Mouse (Mus musculus) frontal cortex, postnatal 25 days (tissue): Measurements from ENCODE around the gene Rsf1.
A peak's percentile ranks its signal among the peaks of the same experiment; 100 is the strongest.

ENCODE experiments used
- DNase-seq, 2 experiments: peaks; one replicate each; pipeline ENCODE4 v3.0.0; 2022; ENCODE audit warnings: low spot score in 2 of 2

Rsf1 gene

DNA sequence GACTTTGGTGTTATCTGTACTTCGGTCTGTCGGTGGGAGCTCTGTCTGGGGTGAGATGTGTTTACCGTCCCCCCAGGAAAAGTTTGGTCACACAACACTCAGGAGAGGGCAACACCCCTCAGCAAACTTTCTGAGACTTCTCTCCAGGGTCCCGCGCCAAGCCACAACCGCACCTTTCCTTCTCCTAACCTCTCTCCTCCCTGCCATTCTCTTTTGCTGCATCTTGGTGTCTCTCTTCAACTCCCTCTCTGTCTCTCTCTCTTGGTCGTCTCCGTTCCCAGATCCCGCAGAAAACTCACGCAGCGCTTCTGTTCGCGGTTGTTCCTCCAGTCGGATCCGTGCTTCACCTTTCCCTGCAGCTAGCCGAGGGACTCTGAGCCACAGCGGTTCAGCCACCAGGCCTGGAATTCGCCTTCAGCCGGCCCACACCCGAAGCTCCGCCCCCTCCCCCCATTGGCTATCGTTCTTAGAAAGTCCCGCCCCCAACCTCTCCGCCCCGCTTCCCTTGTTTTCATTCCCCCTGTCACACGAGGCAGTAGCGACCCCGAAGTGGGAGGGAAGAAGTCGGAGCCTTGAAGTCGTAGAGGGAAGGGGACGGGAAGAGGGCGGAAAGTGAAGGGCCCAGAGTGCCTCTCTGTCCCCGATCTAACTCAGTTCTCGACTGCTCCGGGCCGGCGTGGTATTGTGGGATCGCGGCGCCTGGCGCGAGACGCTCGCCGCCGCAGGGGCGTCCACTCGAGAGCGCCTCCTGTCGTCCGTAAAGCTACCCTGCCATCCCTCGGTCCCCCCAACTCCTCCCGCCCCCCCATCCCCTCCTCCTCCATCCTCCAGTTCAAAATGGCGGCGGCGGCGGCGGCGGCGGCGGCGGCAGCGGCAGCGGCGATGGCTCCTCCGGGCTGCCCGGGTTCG, at the start of gene Rsf1, which contains the start of gene Aamdc:
Rsf1 (plus strand) TSS at position 823 of the 909 bp plus-strand sequence.
Aamdc (minus strand) TSS at position 431 of the 909 bp plus-strand sequence.
- DNase-seq = peak; percentile 85 to 86

DNA sequence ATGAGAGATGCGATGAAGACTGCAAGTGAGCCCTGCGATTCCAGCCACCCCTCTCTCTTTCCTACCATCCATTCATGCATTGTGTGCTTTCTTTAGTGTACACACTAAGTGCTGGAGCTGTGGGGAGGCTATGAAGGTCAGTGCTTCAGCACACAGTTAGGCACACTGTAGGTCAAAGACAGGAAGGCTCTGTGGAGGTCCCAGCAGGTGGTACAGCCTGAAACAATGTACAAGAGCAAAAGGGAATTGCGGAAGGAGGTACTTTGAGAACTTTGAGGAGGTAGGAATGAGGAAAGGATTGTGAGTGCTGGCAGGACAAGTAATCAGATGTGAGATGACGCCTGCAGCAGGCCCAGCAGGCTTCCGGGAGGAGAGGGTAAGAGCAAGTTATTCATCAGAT, 44.2 kb upstream of the Rsf1 start:
- no peak for DNase-seq

- DNase-seq = no peak
Observed at GRCm38 (mm10) chr7:97536571-97536970, 43.1 kb upstream of the Rsf1 start.

GRCm38 (mm10) chr7:97546462-97546861, 33.2 kb upstream of the Rsf1 start:
- DNase-seq = no peak

DNA sequence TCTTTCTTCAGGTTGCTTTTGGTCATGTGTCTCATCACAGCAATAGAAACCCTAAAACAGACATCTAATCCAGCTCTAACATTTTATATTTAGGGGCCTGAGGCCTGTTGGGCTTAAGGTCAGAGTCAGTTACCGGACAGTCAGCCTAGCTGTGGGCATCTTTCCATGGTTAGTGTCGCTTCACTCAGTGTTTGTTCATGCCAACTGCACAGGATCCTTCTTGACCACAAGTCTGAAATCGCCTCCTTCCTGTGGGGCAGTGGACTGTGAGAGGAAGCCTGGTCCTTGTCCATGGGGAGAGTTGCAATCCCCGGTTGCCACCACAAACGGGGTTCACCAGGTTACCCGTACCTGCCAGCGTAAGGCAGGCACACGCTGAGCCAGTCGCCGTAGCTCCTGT, 30.4 kb upstream of the Rsf1 start:
- DNase-seq = no peak

- no peak for DNase-seq
Observed at GRCm38 (mm10) chr7:97550673-97551072, 29.0 kb upstream of the Rsf1 start.

- no peak for DNase-seq
Observed at GRCm38 (mm10) chr7:97563576-97563975, 16.1 kb upstream of the Rsf1 start.

- no peak for DNase-seq
Observed at GRCm38 (mm10) chr7:97569372-97569771, 10.3 kb upstream of the Rsf1 start.

GRCm38 (mm10) chr7:97570389-97570788, 9.3 kb upstream of the Rsf1 start:
- DNase-seq = no peak

GRCm38 (mm10) chr7:97578361-97579066, 1.2 kb upstream of the Rsf1 start:
- peak; percentile 11 to 16 for DNase-seq

GRCm38 (mm10) chr7:97579976-97580842, 520 bp downstream of the Rsf1 start:
- peak; percentile 28 to 30 for DNase-seq

DNA sequence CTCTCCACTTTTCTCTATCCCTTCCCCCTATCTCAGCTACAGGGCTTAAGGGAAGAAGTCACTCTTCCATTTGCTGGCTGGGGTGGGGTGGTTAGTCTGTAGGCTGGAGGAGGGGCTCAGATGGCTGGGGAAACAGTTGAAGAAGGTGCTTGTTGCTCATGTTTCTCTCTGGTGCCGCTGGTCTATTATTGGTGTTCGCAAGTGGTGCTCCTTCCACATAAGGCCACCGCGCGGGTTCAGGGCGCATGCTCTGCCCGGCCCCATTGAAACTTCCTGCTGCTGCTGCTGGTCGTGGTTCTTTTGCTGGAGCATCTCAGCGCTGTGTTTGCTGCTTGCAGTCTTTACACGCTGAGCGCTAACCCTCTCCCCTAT, 1.1 kb downstream of the Rsf1 start:
- peak; percentile 58 to 69 for DNase-seq

DNA sequence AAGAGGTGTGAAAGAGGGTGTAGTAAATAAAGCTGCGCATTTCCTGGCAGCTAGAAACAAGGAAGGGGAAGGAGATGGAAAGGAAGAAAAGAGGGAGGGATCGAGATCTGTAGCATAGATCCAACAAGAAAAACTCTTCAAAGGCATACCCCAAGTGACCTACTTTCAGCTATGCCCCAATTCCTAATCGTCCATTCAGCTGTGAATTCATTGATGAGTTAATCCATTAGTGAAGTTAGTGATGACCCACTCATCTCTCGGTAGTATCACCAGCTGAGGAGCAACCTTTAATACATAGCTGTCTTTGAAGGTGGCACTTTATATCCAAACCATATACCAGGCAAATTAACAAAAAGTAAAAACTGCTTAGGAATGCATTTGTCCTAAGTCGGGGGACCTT, 8.8 kb downstream of the Rsf1 start:
- DNase-seq = no peak

DNA sequence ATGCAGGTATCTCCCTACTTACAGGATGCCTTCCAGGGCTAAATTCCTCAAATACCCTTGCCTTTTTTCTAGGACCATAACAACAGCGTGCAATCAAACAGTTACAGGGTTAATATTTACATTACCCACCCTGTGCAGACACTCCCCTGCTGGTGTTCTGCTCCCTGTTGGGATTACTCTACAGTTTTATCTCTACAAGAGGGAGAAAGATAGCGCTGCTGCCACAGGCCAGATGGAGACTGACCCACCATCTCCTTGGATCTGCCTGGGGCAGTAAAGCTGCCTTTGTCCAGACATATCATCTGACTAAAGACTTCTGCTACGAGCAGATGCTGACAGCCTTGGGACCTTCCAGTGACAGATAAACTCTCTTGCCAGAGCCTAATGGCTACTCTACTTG, 10.8 kb downstream of the Rsf1 start:
- DNase-seq = no peak

- no peak for DNase-seq
Observed at GRCm38 (mm10) chr7:97591336-97591735, 11.6 kb downstream of the Rsf1 start.

DNA sequence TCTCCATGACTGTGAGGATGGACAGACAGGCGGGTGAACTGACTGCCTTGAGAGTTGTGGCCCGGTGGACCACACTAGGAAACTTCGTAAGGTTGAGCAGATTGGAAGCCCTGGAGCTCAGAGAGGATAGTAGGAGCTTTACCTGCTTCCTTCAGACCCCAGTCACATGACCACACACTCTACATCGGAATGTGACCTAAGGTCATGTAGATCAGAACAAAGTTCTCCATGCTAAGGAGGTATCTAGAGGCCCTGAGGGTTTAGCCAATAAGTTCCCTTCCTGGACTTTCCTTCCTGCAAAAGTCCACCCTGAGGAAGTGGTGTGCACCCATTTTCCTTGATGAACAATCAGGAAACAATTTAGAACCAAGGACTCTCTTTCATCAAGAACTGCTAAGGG, 12.7 kb downstream of the Rsf1 start:
- no peak for DNase-seq

DNA sequence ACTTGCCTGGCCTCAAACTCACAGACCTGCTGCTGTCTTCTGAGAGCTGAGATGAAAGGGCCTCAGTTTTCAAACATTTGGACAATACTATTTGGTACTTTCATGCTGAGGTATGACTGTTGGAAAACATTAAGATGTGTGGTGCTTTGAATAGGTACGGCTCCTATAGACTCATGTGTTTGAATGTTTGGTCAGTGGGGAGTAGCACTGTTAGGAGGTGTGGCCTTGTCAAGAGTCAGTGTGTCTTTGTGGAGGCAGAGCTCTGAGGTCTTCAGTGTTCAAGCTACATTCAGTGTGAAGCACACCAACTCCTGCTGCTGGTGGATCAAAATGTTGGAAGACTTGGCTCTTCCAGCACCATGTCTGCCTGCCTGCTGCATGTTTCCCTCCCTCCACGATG, 13.8 kb downstream of the Rsf1 start:
- no peak for DNase-seq

DNA sequence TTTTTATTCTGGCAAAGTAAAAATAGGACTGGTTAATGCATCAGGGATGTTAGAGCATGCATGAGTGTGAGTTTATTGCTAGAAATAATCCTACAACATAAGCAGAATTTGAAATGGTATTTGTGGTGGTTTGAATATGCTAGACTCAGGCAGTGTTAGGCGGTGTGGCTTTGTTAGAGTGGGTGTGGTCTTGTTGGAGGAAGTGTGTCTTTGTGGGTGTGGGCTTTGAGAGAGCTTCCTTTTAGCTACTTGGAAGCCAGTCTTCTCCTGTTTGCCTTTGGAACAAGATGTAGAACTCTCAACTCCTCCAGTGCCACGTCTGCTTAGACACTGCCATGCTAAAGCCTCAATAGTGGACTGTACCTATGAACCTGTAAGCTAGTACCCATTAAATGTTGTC, 18.9 kb downstream of the Rsf1 start:
- DNase-seq = no peak

DNA sequence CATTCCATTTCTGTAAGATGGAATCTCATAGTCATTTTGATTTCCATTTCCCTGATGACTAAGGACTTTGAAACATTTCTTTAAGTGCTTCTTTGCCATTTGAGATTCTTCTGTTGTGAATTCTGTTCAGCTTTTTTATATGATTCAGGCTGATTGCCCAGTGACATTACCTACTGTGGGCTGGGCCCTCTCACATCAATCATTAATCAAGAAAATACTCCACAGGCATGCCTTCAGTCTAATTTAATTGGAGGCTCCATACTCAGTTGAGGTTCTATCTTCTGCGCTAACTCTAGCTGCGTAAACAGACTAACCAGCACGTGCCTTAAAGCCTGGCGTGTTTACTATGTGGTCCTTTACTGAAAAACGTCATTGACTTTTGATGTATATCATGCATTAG, 41.7 kb downstream of the Rsf1 start:
- DNase-seq = no peak

GRCm38 (mm10) chr7:97622676-97623075, 43.0 kb downstream of the Rsf1 start:
- DNase-seq = no peak

- no peak for DNase-seq
Observed at GRCm38 (mm10) chr7:97623402-97623801, 43.7 kb downstream of the Rsf1 start.

- DNase-seq = no peak
Observed at GRCm38 (mm10) chr7:97629351-97629750, 49.7 kb downstream of the Rsf1 start.
